Mouse (Mus musculus): ENCODE measurements around the gene Slc25a44.
"Not testable (repeated sequence)": the region's sequence is repeated elsewhere in the genome, so short reads cannot be mapped to it uniquely, and the experiment has no call there.

Gene Slc25a44

GRCm38 (mm10) chr3:88415668-88416067 lies 9.3 kb downstream of the Slc25a44 start:
- no peak for DNase-seq (ENCODE audit: extremely low spot score)

- no peak for DNase-seq (ENCODE audit: extremely low spot score)
Observed at GRCm38 (mm10) chr3:88412636-88413035, 12.3 kb downstream of the Slc25a44 start.

GRCm38 (mm10) chr3:88411681-88412080 lies 13.3 kb downstream of the Slc25a44 start:
- no peak for DNase-seq (ENCODE audit: extremely low spot score)

- no peak for DNase-seq (ENCODE audit: extremely low spot score)
Observed at GRCm38 (mm10) chr3:88410645-88411031, 14.3 kb downstream of the Slc25a44 start.

DNA sequence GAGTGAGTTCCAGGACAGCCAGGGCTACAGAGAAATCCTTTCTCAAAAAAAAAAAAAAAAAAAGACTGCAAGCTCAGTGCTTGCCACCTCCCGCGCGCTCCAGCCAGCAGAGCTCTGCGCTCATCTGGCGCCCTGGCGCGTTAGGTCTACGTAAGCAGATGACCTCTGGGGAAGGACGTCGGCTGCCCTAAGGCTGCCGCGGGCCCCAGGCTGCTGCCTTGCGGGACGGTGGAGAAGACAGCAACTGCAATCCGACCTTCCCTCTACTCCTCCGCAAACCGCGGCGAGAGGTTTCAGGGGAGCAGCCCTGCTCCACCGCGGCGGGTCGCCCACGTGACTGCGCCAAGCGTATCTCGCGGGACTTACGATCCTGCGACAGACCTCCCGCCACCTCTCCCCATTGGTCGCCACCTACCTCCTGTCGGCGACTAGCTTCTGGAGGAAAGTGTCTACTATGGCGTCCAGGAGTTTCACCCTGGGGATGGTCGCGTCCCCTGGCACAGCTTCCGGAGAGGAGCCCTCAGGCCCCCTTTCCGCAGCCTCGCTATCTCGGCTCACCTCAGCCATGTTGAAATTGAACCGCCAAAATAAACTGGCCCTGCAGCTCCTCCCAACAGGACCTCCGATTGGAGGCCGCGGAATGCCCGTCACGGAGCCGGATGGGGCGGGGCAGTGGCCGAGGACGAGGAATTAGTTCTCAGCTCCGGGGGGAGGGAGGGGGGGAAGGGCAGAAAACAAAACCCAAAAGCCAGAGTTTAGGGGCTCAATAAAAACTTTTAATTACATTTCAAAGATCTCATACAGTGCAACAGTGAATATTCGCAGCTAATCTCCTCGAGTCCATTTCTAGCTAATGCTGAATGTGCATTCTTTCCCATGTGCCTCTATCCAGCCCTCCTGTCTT lies 14.9 kb downstream of the Slc25a44 start, which contains the start of gene Pmf1:
Gene Pmf1, minus strand, starts transcription at position 591 of the 904 bp plus-strand sequence.
- DNase-seq (ENCODE audit: extremely low spot score): peak; percentile 96

DNA sequence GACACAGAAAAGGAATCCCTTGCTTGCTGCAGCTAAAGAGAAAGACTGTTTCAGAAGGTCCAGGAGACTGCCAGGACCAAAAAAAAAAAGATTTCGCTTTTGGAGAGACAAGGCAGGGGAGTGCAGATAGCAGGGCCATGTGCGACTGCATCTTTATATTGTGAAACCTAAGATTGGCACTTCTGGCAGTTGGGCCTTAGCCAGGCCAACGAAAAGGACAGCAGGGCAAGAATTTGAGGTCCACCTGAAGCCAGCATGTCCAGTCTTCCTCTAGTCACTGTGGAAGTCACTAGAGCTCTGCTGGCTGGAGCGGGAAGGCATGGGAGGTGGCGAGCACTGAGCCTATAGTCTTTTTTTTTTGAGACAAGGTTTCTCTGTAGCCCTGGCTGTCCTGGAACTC lies 16.0 kb downstream of the Slc25a44 start:
- DNase-seq (ENCODE audit: extremely low spot score): no peak

DNA sequence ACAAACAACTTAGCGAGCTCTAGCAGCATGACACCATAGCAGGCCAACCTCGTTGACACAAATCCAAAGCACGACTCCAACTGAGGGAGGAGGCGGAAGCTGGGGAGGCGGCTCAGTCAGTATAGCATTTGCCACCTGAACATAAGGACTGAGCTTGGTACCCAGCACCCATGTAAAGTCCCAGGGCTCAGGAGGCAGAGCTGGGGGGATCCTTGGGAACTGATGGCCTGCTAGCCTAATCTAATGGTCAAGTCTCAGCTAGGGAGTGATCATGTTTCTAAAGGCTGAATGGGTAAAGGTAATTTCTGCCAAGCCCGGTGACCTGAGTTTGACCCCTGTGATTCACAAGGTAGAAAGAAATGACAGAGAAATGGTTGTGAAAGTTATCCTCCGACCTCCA lies 17.4 kb downstream of the Slc25a44 start:
- no peak for DNase-seq (ENCODE audit: extremely low spot score)

- peak; percentile 76 for DNase-seq (ENCODE audit: extremely low spot score)
Observed at GRCm38 (mm10) chr3:88407090-88407489, 17.8 kb downstream of the Slc25a44 start.

GRCm38 (mm10) chr3:88403522-88404230 lies 21.3 kb downstream of the Slc25a44 start:
- DNase-seq (ENCODE audit: extremely low spot score): no peak

DNA sequence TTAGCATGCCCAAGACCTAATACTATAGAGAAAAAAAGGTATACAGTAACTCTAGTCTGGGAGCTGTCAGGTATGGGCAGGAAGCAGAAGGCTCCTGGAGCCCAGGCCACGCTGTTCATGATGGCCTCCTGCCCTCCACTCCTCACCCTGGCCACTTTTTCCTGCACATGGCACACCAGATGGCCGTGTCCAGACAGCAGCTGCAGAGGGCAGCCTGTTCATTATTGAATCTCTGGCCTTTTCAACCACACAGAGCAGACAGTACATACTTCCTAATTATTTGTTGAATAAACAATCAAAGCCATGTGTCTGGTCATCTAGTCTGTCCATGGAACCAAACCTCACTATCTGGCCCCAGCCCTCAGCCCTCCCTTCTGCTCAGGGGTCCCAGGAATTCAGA lies 26.3 kb downstream of the Slc25a44 start:
- DNase-seq (ENCODE audit: extremely low spot score): no peak

DNA sequence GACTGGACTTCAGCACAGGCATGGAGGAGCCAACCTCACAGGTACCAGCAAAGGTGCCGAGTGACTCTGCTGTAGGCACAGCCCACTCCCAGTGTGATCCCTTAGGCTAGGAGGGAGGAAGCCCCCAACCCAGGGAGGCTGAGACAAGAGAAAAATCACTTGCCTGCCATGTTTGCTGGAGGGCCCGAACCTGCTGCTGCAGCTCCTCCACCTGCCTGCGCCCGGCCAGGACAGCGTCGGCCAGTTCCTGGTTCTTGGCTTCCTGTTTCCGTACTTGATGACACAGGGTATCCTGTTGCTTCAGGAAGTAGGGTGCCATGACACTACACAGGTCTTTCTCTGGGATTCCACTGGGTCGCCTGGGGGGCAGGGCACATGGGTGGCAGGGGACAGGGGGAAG lies 29.2 kb downstream of the Slc25a44 start:
- no peak for DNase-seq (ENCODE audit: extremely low spot score)

DNA sequence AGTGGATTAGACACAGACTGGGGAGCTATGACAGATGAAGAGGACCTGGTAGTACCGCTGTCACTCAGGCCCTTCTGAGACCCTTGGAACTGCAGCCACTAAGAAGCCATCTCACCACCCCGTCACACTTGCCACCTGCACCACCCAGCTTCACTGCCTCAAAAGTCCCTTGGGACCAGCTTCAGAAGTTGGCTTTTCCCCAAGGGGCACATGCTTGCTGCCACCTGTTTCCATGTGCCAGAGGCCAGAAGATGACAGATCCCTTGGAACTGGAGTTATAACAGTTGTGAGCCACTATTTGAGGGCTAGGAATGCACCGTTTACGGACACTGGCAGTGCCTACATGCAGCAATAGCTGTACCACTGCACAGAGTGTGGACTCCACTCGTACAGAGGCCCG lies 29.7 kb downstream of the Slc25a44 start:
- no peak for DNase-seq (ENCODE audit: extremely low spot score)

- DNase-seq (ENCODE audit: extremely low spot score): no peak
Observed at GRCm38 (mm10) chr3:88393776-88394375, 31.1 kb downstream of the Slc25a44 start.

- no peak for DNase-seq (ENCODE audit: extremely low spot score)
Observed at GRCm38 (mm10) chr3:88384364-88384763, 40.6 kb downstream of the Slc25a44 start, which contains the start of gene Bglap. Gene Bglap, minus strand, starts transcription at chr3:88384464.

DNA sequence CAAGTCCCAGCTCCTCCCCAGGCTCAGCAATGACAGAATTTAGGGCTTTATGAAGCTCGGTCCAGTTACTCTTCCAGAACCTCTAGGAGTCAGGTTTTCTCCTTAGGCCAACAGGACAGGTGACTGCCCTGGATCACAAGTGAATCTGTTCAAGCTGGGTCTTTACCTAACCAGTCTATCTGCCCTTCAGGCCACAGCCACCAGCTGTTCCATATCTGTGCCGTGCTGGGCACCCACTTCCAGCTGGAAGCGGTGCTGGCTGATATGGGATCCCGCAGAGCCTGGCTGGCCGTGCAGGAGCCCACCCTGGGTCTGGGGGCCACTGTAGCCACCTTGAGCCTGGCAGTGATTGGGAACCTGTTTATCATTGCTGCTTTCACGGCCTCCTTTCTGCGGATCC lies 42.6 kb downstream of the Slc25a44 start:
- DNase-seq (ENCODE audit: extremely low spot score): not testable (repeated sequence)

GRCm38 (mm10) chr3:88381389-88382315 lies 43.3 kb downstream of the Slc25a44 start:
- peak; percentile 66 for DNase-seq (ENCODE audit: extremely low spot score)

DNA sequence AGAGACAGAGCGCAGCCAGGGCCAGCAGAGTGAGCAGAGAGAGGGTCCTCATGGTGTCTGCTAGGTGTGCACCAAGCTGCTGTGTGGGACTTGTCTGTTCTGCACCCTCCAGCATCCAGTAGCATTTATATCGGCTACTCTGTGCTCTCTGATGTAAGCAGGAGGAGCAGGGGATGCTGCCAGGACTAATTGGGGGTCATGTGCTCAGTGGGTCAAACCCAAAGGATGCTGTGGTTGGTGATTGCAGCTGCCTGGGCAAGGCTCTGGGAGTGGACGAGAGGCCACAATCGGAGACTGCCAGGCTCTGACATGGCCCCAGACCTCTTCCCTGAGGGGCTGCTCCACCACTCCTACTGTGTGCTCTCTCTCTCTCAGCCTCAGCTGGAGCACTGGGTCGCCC lies 46.3 kb downstream of the Slc25a44 start, which contains the start of gene Bglap2:
Gene Bglap2, minus strand, starts transcription at position 101 of the 400 bp plus-strand sequence.
- not testable (repeated sequence) for DNase-seq (ENCODE audit: extremely low spot score)

DNA sequence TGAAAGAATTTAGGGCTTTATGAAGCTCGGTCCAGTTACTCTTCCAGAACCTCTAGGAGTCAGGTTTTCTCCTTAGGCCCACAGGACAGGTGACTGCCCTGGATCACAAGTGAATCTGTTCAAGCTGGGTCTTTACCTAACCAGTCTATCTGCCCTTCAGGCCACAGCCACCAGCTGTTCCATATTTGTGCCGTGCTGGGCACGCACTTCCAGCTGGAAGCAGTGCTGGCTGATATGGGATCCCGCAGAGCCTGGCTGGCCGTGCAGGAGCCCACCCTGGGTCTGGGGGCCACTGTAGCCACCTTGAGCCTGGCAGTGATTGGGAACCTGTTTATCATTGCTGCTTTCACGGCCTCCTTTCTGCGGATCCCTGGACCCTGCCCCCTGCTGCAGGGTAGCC lies 48.3 kb downstream of the Slc25a44 start:
- DNase-seq (ENCODE audit: extremely low spot score): not testable (repeated sequence)

DNA sequence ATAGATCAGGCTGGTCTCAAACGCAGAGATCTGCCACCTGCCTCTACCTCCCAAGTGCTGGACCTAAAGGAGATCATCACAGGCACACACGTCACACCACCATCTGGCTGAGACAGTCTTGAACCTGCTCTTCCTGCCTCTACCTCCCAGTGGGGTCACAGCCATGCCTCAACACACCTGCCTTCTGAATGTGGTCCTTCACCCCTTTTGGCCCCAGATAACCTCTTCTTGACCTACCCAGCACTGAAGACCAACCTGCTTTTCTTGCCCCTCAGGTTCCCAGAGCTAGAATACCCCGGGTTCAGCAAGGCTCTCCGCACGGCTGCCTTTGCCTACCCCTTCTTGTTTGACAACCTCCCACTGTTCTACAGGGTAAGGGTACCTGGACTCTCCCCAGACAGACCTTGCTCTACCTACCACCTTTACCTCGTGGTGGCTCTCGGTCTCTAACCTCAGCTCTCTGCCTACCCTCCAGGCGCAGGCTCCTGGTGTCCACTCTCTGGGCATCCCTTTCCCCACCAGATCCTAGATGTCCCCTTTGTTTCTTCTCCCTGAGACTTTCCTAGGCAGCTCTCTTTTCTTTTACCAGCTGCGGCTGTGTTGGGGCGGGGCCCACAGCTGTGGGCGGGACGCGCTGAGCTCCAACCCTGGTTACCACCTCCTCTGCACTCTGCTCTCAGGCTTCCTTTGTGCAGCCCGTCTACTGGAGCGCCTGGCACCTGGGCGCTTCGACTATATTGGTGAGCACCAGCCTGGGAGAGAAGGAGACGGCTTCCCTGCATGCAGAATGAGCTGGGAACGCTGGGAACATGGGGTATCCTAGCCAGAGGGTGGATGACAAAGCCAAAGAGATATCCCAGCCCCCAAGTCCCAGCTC lies 49.0 kb downstream of the Slc25a44 start:
- peak; percentile 57 for DNase-seq (ENCODE audit: extremely low spot score)

DNA sequence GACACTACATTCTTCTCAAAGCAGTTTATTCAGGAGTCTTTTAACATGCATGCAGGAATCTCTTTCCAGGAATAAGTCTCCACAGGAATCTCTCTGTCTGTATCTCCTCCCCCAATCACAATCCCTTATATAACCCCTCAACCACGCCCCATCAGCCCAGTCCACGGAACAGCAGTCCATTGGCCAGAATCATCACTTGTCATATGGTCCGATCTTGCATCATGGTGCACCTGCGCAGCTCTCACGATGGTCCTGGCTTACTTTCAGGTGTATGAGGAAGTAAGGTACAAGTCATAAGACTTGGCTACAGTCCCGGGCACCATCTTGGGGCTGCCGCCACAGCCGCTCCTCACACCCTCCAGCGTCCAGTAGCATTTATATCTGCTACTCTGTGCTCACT lies 52.3 kb downstream of the Slc25a44 start, which contains the start of gene Bglap3:
Gene Bglap3, minus strand, starts transcription at position 101 of the 400 bp plus-strand sequence.
- DNase-seq (ENCODE audit: extremely low spot score): not testable (repeated sequence)
